Mouse (Mus musculus) lung, postnatal 4 days (tissue): ENCODE results near the gene Gck.
"Not testable (repeated sequence)": the region's sequence is repeated elsewhere in the genome, so short reads cannot be mapped to it uniquely, and the experiment has no call there.

Experiments used
- DNase-seq, 2 experiments: peaks; one replicate each; pipeline ENCODE4 v3.0.0; 2021

Gene Gck

GRCm38 (mm10) chr11:5905778-5906518 lies 43.9 kb downstream of the Gck start:
- peak in 1 of 2 experiments; percentile 18 for DNase-seq

- DNase-seq = no peak
These were observed 45.0 kb downstream of the Gck start for GRCm38 (mm10) chr11:5904871-5905270.

- no peak for DNase-seq
These were observed 45.5 kb downstream of the Gck start for GRCm38 (mm10) chr11:5904357-5904756.

GRCm38 (mm10) chr11:5903844-5904243 lies 46.0 kb downstream of the Gck start:
- no peak for DNase-seq

DNA sequence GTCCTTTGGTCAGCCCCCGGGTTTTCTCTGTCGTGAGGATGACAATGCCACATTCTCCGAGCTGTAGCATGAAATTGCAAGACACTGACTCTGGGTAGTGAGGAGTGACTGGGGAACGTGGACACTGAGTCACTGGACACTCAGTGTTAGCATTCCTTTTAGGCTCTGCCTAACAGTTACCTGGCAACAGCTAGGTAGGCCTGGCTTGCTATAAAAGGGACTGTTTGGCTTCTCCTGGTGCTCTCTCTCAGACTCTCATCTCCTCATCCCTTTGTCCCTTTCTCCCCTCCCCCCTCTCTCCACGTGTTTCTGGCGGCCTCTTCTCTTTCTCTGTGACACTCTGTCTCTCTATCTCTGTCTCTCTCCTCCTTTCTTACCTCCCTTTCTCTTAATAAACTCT lies 47.5 kb downstream of the Gck start:
- no peak for DNase-seq

DNA sequence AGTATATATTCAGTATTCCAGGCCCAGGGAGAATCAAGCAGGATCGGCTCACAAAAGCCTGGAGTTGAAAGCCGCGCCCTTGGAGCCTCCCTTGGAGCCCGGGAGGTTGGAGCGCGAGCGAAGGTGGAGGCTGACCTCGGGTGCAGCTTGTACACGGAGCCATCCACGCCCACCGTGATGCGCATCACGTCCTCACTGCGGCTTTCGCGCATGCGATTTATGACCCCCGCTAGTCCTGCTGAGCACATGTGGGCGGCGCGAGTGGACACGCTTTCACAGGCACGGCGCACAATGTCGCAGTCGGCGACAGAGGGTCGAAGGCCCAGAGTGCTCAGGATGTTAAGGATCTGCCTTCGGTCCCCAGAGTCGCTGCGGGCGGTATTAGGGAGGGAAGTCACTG lies 47.9 kb downstream of the Gck start:
- DNase-seq = peak; percentile 43 to 61

DNA sequence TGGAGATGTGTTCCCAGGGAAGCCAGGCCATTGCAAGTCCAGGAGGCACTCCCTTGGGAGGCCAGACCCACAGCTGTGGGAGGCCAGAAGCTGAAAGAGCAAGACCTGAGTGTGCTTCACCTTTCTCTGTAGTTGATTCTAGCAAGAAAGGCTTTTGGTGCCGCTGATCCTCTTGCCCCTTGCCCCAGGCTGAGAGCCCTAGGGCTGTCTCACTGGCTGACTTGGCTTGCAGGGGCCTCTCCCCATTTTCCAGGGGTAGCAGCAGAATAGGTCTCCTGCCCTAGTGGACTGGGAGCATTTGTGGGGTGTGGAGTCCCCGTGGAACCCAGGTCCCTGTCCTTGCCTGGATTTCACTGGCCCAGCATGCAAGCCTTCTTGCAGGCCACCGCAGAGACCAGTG lies 48.6 kb downstream of the Gck start:
- no peak for DNase-seq

DNA sequence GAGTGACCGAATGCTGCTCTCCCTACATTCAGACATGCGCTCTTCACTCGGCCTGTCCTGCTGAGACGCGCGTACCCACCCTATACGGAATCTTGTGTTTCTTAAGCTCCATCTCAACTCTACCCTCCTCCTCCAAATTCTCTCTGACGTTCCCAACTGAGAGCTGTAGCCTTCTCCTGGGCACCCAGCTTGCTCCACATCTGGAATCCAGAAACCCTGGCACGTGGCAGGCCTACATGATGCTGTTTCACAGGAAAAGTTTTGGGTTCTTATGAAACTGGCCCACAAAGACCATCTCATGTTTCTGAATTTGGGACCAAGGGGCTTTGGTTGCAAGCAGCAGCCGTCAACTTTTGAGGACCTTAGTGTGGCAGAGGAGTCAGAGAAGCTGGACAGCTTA lies 50.6 kb downstream of the Gck start:
- DNase-seq = no peak

GRCm38 (mm10) chr11:5898531-5898930 lies 51.4 kb downstream of the Gck start, which contains the start of gene Myl7:
TSS of gene Myl7 (minus strand) at chr11:5898782.
- DNase-seq = no peak

DNA sequence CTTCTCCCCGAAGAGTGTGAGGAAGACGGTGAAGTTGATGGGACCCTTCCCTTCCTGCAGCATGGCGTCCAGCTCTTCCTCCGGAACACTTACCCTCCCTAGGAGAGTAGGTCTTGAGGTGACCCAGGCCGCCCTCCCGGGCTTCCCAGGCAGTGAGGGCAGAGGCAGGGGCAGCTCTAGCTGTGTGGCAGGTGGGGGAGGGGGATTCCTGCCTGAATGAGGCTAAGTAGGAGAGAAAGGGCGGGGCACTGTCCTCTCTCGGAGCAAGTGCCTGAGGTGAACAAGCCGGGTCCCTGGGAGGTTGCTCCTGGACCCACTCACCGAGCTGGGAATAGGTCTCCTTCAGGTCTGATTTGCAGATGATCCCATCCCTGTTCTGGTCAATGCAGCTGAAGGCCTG lies 52.0 kb downstream of the Gck start:
- DNase-seq = no peak

- no peak for DNase-seq
These were observed 52.7 kb downstream of the Gck start for GRCm38 (mm10) chr11:5897230-5897629.

DNA sequence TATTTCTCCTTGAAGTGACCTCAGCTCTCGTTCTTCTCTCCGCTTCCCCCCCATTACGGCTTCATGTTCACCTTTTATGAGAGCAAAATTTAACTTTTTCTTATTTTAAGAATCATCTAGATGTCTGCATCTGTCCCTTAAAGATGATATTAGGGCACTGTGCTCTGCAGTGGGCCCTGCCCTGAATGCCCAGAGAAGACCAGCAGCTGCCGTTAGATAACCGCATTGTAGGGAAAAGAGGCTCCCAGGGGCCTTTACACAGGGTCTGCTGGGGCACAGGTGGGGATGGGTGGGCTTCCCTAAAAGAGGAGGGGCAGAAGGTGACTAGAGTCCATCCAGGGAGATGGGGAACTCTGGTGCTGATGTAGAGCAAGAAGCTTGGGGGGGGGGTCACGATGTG lies 56.1 kb downstream of the Gck start:
- no peak for DNase-seq

DNA sequence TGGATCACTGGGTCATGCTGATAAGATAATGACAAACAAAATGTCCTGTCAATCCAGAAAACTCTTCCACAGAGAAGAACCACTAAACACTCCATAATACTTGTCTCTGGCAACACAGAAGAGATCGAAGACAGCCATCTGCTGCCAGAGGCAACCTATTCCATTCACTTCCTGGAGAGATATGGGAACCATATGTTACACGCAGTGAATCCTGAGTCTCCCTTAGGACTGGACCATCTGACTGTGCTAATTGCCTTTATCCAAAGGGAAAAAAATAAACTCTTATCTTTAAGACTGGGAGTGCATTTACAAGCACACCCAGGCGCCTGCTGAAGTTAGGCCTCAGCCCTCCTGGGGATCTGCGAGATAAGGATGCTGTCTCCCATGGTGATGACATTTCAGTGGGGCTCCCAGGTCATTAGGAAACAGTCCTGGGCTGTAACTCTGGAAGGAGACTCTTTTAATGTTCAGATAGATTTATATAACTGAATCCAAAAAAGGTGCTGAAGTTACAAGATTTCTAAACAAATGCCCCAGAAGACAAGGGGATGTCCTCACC lies 57.0 kb downstream of the Gck start:
- DNase-seq = no peak

GRCm38 (mm10) chr11:5892151-5892591 lies 57.7 kb downstream of the Gck start:
- peak in 1 of 2 experiments; percentile 63 for DNase-seq

DNA sequence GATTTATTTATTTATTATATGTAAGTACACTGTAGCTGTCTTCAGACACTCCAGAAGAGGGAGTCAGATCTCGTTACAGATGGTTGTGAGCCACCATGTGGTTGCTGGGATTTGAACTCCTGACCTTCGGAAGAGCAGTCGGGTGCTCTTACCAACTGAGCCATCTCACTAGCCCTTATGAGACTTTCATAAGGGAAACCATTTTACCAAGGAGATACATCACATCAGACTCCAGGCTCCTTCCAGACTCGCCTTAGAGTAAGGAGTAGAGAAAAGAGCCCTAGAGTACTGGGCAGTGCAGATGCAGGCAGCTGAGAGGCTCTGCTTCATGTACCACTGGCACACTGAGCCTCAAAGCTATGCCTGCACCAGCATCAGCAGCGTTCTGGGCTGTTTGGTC lies 61.3 kb downstream of the Gck start:
- not testable (repeated sequence) for DNase-seq

- no peak for DNase-seq
These were observed 62.6 kb downstream of the Gck start for GRCm38 (mm10) chr11:5887250-5887649.

DNA sequence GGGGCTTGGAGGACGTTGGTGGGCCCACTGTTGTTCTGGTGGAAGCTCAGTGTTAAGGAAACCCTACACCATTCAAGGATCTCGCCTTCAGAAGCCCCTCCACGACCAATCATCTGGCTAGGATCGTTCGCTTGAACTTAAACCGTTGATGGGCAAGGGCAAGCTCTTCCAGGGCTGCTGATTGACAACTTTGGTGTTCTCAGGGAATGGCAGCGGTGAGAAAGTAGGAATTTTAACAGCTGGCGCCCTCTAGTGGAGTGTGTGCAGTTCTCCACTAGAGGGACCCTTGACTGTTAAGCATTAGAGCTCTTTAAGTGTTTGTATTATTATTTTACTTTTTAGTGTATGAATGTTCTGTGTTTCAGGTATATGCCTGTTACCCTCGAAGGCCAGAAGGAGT lies 63.7 kb downstream of the Gck start:
- peak in 1 of 2 experiments; percentile 75 for DNase-seq

- DNase-seq = no peak
These were observed 67.4 kb downstream of the Gck start for GRCm38 (mm10) chr11:5882518-5882917.

DNA sequence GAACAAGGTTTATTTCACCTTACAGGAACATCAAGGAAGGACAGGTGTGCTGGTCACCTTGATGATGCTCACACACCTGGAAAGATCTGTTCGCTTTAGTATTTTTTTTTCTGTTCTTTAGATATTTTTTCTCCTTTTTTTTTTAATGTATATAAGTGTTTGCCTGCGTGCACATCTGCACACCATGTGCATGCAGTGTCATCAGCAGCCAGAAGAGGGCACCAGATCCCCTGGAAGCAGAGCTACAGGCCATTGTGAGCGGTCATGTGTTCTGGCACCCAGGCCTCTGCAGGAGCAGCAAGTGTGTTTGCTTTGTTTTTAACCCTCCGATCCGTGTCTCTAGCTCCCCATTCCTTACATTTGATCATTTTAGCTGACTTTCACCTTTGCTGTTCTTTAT lies 70.0 kb downstream of the Gck start:
- peak; percentile 68 to 76 for DNase-seq

GRCm38 (mm10) chr11:5878661-5879060 lies 71.2 kb downstream of the Gck start:
- DNase-seq = no peak

DNA sequence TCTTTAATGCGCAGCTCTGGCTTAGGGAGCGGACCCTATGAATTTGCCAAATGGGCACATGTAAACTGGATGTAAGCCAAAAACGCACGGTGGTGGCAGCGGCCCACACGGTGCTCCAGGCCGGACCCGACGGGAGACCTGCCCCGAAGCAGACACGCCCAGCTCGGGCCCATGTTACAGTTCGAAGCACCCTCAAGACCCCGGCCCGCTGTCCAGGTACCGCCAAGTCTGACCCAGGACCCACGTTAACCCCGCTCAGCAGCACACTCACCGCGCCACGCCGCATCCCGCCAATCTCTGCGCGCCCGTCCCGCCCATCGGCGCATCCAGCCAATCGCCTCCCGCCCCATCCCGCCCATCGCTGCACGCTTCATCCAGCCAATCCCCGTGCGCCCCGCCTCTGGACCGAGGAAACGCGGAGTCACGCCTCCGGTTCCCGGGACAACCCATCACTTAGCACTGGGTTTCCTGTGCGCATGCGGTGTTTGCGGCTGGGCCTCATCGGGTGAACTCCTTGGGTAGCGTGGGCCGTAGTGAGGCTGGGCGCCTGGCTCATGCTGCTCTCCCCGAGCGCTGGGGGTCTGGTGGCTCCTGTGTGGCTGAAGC lies 71.9 kb downstream of the Gck start, which contains the start of gene Pold2:
TSS of gene Pold2 (minus strand) at position 372 of the 606 bp plus-strand sequence.
- DNase-seq = peak; percentile 98

GRCm38 (mm10) chr11:5877421-5877820 lies 72.5 kb downstream of the Gck start:
- no peak for DNase-seq

DNA sequence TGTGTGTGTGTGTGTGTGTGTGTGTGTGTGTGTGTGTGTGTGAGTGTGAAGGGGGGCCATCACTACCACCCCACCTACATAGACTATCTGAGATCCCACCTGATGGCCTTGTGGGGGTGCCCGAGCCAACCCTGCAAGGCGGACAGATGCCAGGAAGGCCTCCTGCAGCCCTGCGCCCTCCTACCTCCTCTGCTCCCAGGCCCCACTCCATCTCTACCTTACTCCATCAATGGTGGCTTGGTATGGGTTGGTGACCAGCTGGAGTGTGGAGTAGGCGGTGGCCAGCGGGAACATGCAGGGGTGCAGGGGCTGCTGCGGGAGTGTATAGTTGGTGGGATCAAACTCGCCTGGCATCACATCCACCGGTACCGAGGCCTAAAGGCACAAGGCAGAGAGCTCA lies 76.7 kb downstream of the Gck start:
- DNase-seq = no peak

DNA sequence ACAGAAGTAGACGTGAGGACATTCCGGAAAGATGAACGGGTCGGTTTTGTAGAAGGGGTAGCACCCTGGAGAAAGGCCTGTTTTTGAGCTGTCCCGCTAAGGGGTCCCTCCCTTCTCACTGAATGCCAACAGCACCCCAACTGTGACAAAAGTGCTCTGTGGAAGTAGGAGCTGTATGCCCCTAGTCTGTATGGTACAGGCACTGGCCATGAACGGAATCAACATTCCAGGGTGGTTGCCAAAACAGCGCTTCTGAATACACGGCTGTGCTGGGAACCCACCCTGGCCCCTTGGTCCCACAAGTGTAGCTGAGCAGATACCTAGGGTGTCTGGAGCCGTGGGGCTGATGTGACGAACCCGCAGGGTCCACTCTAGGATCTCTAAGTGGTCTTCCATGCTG lies 77.2 kb downstream of the Gck start:
- DNase-seq = no peak
